Mouse (Mus musculus): ENCODE measurements around the gene Chchd6.

Chchd6 gene

DNA sequence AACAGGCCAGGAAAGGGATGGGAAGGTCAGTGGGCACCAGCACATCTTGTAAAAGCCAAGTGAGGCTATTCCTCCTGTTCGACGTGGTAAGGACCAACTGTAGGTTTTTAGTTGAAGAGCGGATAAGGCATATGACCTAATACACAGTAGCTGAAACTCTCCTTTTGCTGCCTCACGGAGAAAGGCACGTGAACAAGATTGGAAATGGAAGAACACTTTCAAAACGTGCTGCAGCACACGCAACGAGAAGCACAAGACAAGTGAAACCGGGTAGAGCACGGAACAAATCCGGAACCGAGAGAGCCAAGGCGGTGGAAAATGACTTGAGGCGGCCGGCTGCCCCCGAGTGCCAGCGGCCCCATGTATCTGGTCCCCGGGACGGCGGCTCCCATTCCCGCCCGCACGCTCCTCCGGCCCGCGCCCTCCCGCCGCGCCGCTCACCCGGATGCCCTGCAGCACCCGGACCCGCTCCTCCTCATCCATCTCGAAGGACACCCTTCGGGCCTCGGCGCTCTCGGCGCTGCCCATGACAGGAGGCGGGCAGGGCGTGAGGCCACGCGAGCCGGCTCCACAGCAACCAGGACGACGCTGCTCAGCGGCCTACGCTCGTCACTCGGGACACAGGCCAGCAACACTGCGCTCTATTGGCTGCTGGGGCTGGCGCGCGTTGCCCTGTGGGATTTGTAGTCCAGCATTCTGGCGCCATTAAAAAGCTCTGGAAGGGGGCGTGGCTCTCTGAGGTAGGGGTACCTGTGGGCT lies at the start of gene Chchd6:
Gene Chchd6, minus strand, starts transcription at position 635 of the 759 bp plus-strand sequence.
- DNase-seq (ENCODE audit: low spot score in 2 of 2) = peak; percentile 88 to 97

DNA sequence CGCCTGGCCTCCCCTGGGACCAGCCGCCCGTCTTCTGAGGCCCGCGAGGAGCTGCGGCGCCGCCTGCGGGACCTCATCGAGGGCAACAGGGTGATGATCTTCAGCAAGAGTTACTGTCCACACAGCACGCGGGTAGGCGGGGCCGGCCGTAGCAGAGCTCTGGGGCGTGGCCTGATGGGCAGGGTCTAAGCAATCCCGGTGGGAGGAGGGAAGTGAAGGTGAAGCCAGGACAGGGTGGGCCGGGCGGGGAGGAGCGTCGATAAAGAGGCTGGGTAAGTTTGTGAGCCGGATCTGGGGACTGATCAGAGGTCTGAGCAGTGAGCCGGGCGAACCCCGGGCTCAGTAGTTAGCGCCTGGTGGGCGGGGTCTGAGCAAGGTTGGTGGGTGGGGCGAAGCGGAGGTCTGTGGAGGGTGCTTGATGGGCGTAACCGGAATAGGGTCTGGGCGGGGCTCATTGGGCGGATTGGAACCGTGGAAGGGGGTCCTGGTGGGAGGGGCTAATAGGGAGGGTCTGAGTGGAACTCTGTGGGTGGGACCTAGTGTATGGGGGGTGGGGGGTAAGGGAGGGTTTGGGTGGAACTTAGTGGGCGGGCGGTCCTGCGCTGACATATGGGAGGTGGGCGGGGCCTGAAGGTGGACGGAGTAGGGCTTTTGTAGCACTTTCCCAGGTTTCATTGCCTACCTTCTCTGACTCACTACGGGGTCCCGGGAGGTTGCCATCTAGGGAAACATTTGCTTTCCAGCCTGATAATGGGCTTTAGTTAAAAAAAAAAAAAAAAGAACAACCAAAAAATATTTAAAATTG lies 49.0 kb upstream of the Chchd6 start:
- peak; percentile 60 to 79 for DNase-seq (ENCODE audit: low spot score in 2 of 2)

DNA sequence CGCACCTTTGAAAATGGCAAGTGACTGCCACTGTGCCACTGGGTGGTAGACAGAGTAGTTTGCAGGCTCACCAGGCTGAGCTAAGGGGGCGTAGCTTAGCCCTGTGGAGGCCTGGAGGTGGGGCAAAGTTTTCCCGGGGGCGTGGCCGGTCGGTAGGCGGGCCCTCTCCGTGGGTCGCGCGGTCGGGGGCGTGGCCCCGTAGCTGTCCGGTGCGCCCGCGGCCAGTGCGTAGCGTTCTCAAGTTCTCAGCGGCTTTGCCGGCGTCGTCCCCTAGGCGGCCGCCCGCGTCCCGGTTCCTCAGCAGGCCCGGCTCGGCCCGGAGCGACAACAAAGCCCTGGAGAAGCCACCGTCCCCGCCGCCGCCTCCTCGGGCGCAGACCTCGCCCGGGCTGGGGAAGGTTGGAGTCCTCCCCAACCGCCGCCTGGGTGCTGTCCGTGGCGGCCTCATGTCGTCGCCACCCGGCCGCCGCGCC lies 48.4 kb upstream of the Chchd6 start, which contains the start of gene Txnrd3:
Gene Txnrd3, plus strand, starts transcription at position 191 of the 473 bp plus-strand sequence.
- peak; percentile 76 to 86 for DNase-seq (ENCODE audit: low spot score in 2 of 2)

- DNase-seq (ENCODE audit: low spot score in 2 of 2) = peak in 1 of 2 experiments; percentile 36
These were observed 43.6 kb upstream of the Chchd6 start for GRCm38 (mm10) chr6:89639025-89639424.

DNA sequence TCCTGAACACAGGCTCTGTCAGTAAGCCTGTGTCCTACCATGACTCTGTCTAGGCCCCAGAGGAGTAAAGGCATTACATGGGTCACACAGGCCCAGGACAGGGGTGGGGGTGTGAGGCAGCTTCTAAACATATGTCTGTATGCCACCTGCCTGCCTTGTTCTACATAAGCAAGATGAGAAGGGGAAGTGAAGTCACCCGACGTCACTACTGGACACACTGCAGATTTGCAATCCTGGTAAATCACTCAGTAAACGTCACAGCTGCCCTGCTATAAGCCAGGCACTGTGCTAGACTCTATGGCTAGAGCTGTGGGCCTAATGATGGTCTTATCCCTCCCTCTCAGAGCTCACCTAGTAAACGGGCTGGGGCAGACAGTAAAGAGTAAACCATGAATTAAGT lies 42.5 kb upstream of the Chchd6 start:
- DNase-seq (ENCODE audit: low spot score in 2 of 2) = no peak

- no peak for DNase-seq (ENCODE audit: low spot score in 2 of 2)
These were observed 38.9 kb upstream of the Chchd6 start for GRCm38 (mm10) chr6:89634400-89634799.

- DNase-seq (ENCODE audit: low spot score in 2 of 2) = no peak
These were observed 37.7 kb upstream of the Chchd6 start for GRCm38 (mm10) chr6:89633115-89633514.

GRCm38 (mm10) chr6:89631809-89632562 lies 36.5 kb upstream of the Chchd6 start:
- peak; percentile 58 to 81 for DNase-seq (ENCODE audit: low spot score in 2 of 2)

DNA sequence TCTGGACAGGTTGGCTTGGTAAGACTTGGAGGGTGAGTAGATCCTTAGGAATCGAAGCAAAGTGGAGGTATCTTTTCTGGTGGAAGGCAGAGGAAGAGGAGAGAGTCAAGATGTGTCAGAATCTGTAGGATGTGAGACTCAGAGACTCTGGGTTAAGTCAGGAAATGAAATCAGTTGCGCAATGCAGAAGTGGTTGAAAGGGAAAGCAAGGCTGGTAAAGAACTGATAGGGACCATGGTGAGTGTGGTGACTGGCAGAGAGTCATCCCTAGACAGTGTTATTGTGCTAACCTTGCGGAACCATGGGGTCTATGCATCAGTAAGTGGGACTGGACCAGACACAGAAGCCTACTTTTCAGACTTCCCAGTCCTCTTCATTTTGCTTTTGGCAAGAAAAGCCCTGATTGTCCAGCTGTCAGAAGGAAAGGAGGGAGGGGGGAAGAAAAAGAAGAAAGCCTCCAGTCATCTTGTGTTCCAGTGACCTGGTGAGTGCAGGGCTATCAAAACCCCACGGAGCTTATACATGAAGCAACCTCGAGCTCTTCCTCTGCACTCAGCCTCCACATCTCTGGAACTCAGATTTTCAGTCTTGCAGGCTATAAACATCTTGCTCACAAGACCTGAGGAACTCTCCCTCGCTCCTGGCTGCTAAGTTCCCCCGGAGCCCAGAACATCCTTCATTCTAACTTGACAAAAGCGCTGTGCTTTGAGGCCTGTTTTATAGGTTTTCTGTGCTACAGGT lies 32.8 kb upstream of the Chchd6 start:
- no peak for DNase-seq (ENCODE audit: low spot score in 2 of 2)

DNA sequence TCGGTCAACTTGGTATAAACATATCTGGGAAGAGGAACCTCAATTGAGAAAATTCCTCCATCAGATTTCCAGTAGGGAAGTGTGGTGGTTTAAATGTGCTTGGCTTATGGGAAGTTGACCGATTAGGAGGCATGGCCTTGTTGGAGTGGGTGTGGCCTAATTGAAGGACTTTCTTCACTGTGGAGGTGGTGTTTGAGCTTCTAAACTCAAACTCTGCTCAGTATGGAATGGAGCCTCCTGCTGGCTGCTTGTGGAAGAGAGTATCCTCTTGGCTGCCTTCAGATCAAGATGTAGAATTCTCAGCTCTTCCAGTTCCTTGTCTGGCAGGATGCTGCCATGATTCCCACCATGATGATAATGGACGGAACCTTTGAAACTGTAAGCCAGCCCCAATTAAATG lies 27.2 kb upstream of the Chchd6 start:
- DNase-seq (ENCODE audit: low spot score in 2 of 2) = no peak

DNA sequence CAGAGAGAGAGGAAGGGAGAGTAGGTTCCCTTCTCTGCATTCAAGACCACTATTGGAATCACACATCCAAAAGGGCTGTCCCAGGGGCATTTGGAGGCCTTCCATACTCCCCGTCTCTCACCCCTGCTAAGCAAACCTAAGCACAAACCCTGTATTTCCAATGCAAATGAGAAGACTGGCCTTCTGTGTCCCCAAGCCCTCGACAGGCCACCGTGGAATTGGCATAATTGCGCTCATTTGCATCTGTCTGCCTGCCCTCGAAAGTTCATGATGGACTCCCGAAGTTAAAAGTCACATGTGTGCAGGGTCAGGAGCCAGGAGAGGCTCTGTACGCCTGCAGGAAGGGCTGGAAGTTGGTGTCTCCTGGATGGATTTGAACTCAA lies 19.9 kb upstream of the Chchd6 start:
- DNase-seq (ENCODE audit: low spot score in 2 of 2) = no peak

DNA sequence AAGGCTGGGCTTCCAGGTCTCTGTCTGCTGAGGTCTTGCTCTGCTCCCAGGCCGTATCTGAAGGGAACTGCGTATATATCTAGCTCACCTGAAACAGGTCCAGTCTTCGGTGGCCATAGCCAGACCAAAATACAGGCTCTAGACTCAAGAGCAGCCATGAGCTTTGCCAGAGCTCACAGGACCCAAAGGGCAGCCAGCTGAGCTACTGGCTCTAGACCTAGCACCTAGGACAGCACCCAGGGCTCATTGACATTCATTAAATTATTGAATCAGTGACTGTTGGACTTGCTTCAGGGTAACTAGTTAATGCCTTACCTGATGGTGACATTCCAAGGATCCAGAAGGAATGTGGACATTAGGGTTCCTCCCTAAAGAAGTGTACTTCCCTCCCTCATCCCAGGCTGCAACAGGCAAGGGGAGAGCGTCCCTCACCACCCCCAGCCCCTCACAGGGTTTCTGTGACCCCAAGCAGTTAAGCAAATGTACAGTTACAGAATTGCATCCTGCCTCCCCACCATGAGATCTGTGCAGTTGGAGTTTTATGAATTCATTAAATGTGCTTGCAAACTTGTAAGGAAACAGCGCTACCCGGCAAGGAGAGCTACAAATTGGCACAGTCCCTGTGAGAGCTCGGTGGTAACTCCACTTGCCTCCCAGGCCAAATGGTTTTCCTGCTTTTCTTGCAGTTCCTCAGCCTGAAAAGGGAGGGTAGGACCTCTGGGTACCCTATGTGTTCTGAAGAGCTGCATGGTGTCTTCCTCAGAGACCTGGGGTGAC lies 19.3 kb upstream of the Chchd6 start:
- DNase-seq (ENCODE audit: low spot score in 2 of 2) = no peak

- no peak for DNase-seq (ENCODE audit: low spot score in 2 of 2)
These were observed 18.6 kb upstream of the Chchd6 start for GRCm38 (mm10) chr6:89614107-89614471.

- DNase-seq (ENCODE audit: low spot score in 2 of 2) = peak in 1 of 2 experiments; percentile 62
These were observed 18.1 kb upstream of the Chchd6 start for GRCm38 (mm10) chr6:89613336-89614106.

- DNase-seq (ENCODE audit: low spot score in 2 of 2) = no peak
These were observed 12.5 kb upstream of the Chchd6 start for GRCm38 (mm10) chr6:89607999-89608398.

GRCm38 (mm10) chr6:89606096-89606495 lies 10.6 kb upstream of the Chchd6 start:
- no peak for DNase-seq (ENCODE audit: low spot score in 2 of 2)

DNA sequence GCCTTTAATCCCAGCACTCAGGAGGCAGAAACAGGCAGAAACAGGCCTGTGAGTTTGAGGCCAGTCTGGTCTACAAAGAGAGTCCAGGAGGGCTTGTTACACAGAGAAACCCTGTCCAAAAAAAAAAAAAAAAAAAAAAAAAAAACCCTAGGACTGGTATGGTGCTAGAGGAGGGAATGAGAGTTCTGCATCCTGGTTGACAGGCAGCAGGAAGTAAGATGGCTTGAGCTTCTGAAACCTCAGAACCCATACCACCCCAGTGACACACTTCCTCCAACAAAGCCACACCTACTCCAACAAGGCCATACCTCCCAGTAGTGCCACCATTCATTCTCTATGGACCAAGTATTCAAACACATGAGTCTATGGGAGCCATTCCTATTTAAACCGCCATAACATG lies 1.1 kb upstream of the Chchd6 start:
- DNase-seq (ENCODE audit: low spot score in 2 of 2) = no peak

- DNase-seq (ENCODE audit: low spot score in 2 of 2) = no peak
These were observed 310 bp upstream of the Chchd6 start for GRCm38 (mm10) chr6:89595777-89596146.

GRCm38 (mm10) chr6:89592016-89592415 lies 3.4 kb downstream of the Chchd6 start:
- no peak for DNase-seq (ENCODE audit: low spot score in 2 of 2)

DNA sequence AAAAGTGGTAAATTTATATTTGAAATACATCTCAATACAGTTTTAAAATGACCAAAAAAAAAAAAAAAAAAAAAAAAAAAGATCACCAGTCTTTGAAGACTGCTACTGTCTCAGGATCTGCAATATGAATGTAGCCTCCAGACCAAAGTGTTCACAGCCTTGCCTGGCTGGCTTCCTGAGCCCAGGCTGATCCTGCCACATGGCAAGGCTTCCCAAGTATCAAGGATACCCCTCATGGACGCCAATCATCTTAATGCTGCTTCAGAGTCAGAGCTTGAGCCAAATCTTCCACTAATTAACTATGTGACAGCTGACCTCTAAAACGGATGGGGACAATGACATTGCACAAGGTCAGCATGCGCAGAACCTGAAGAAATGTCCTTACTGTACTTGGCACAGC lies 3.9 kb downstream of the Chchd6 start:
- DNase-seq (ENCODE audit: low spot score in 2 of 2) = no peak

Data from cerebellum, postnatal 4 days (tissue).